Mouse (Mus musculus) hindlimb bud, embryonic 11.5 days (tissue): ENCODE data around the gene Eml6.

Source experiments
- DNase-seq: peaks from one replicate; pipeline ENCODE4 v3.0.0-alpha.2; 2012; ENCODE audit warnings: low read depth, low spot score; ENCODE audit errors: extremely low spot score

The Eml6 gene

DNA sequence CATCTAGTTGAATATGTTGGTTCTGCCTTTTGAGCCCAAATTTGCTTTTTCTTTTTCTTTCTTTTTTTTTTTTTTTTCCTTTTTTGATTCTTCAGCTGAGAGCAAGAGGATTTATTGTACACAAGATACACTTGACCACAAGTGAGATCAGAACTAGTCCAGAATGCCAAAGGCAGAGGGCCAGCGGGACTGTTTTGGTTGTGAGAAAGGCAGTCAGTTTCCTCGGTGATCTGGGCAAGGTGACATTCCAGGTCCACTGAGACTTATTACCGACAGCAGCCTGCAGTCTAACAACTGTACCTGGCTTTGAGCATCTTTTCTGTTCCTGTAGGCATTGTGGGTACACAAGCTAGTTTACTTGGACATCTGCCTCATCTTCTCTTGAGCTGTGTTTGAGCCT is 323.1 kb downstream of the Eml6 start:
- DNase-seq: no peak

DNA sequence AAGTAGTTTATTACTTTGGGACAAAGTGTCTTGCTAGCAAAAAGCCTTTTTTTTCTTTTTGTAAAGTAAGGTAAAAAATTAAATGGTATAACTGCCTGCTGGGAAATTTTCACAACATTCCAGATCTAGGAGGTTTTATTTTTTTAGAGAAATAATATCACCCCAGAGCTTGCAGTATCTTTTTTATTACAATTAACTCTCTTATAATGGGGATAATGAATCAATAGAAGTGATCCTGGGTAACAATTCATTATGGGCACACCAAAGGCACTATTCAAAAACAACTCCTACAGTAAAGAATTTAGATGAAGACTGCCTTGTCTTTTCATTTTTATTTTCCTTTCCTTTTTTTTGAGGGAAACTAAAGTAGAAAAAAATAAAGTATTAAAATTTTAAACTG is 331.1 kb downstream of the Eml6 start:
- DNase-seq: no peak

DNA sequence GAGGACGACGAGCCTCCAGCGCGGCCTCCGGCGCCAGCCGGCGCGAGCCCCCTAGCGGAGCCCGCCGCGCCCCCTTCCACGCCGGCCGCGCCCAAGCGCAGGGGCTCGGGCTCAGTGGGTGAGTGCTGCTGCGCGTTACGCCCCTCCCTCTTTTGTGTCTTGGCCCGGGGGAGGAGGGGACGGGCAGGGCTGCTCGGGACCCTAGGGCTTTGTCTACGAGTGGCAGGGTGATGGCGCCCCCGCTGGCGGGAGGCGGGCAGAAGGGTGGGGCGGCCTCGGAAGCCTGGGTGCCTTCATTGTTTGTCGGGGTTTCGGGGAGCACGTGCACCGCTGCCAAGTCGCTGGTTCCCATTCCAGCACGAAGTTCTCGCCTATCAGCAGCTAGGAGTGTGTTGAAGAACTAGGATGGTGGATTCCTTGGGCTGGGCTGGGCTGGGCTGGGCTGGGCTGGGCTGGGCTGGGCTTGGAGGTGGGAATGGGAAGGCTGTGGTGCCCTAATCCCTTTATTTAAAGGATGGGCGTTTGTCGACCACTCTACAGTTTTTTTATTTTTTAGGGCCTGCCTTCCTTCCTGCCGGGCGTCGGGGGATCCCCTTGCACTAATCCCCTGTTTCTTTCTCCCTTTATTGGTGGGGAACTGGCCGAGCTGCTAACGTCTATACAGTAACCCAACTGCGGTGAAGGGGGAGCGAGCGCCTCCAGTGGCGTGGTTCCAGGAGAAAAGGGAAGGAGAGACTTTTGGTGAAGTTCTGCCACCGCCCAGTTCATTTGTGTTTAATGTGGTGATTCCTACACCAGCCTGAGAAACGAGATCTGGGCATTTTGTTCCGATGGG is 332.0 kb downstream of the Eml6 start:
- DNase-seq: peak; percentile 54
